Mouse (Mus musculus): Measurements from ENCODE around the gene Ifi35.

DNA sequence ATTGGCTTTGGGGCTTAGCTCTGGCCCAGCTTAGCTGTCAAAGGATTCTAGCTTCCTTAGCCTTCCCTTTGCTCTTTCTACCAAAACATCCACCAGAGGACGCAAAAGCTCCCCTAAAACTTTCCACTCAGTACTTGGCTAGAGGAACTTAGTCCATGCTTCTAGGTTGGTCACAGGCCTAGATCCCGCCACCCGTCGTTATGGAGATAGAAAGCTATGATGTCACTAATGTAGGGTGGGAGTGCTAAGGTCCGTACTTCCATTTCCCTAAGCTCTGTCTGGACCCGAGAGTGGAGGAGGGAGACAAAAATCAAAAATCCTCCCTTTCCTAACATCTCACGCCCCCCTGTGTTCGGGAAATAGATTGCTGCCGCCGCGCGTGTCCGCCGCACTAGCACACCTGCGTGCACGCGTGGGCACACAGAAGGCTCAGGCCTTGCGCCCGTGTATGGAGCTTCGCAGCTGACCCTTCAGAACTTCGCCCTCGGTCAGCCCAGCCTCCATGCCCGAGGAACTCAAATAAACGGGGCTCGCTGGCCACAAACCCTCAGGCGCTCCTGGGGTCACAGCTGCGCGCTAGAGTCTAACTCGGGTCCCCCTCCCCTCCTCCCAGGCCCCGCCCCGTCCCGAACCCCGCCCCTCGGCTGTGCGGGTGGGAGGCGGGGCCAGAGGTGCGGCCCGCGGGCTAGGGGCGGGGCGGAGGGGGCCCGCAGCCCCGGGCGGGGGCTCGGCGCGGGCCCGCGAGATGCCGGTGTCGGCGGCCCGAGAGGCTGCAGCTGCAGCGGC, 19.5 kb downstream of the Ifi35 start:
- TF ChIP-seq POLR2A (IDR thresholded peaks at IDR 0.05; ENCODE audit: borderline replicate concordance, insufficient read depth, low read length), result no peak
- 0 out of 2 replicates have a peak, but pooled peaks have one; percentile 20 for TF ChIP-seq CTCF (IDR thresholded peaks at IDR 0.05; ENCODE audit: borderline replicate concordance, insufficient read depth, low read depth, low read length)

Data from cerebellum, adult 2 months (tissue).